Mouse (Mus musculus) neural tube, embryonic 12.5 days (tissue): ENCODE measurements around the gene Spag7. TPM values are rescaled to one million over a fixed set of nuclear protein-coding genes. Genes with fewer than 3 reads are reported as not detected.

Experiments used
- ATAC-seq: fragments of 200-750 bp; cut with Nextera tagmentation; 2 replicates; pipeline ENCODE4 v1.8.0; 2017; ENCODE audit warnings: low read depth, mild to moderate bottlenecking, moderate TSS enrichment, moderate library complexity; ENCODE audit not compliant: low FRiP score
- H3K27ac ChIP-seq: fragments of 300-500 bp; sonication (generic); 2 replicates; pipeline ENCODE4 v1.5.1; 2016
- H3K27me3 ChIP-seq: fragments of 300-500 bp; sonication (generic); replicated peaks from 2 replicates; pipeline ENCODE4 v1.6.1; 2016; ENCODE audit warnings: mild to moderate bottlenecking
- H3K36me3 ChIP-seq: fragments of 300-500 bp; sonication (generic); 2 replicates; pipeline ENCODE4 v1.6.1; 2016; ENCODE audit warnings: mild to moderate bottlenecking
- H3K4me1 ChIP-seq: fragments of 300-500 bp; sonication (generic); 2 replicates; pipeline ENCODE4 v1.6.1; 2016
- H3K4me2 ChIP-seq: fragments of 300-500 bp; sonication (generic); replicated peaks from 2 replicates; pipeline ENCODE4 v1.6.1; 2016; ENCODE audit warnings: mild to moderate bottlenecking
- H3K4me3 ChIP-seq: fragments of 300-500 bp; sonication (generic); 2 replicates; pipeline ENCODE4 v1.5.1; 2016
- H3K9ac ChIP-seq: fragments of 300-500 bp; sonication (generic); 2 replicates; pipeline ENCODE4 v1.6.1; 2016; ENCODE audit warnings: mild to moderate bottlenecking
- H3K9me3 ChIP-seq: fragments of 300-500 bp; sonication (generic); 2 replicates; pipeline ENCODE4 v1.6.1; 2016; ENCODE audit warnings: mild to moderate bottlenecking
- WGBS: fragments of 180-500 bp; shearing (Covaris S2); methylation state at CpG from one replicate; pipeline ENCODE4 v1.1.7; 2016; 5-methylcytosine and 5-hydroxymethylcytosine counted together
- polyA plus RNA-seq: library from polyadenylated mRNA; unstranded; fragments of >200 nt; fragmentation: Nextera tagmentation; extraction: Ambion mirVana; gene quantifications from 2 replicates; pipeline ENCODE4 v1.2.1, GENCODE M21; 2016

Spag7 gene
- polyA plus RNA-seq, 1 experiment from 2014 or later = 154 TPM

DNA sequence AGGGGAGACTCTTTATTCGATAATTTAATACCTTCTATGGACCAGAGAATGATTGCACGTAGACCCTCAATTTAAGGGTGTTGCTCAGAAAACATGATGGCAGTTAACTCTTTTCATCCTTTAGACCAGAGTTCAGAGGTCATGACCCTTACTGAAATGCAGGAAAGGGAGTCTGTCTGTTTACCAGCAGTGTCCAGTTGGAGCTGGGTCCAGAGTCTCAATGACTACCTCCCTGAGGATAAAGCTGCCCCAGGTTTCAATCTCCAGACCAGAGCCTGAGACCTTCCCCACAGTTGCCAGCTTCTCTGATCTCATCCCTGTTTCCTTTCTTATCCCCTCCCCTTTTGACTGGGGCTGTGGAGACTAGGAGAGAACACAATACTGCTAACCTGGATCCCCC lies 9.4 kb upstream of the Spag7 start:
- Histone ChIP-seq H3K4me3 (no peak overlapping the region), H3K4me2 (no peak overlapping the region), H3K27ac (no peak overlapping the region), H3K36me3 (peaks cover 50% of the 10 kb centered on the region), H3K4me1 (peaks cover 11% of the 10 kb centered on the region), H3K9me3 (no peaks in the 10 kb centered on the region), H3K27me3 (no peaks in the 10 kb centered on the region), H3K9ac (no peak overlapping the region)
- 67% methylated on average over 2 of the region's 2 CpGs for WGBS
- no peak for ATAC-seq

DNA sequence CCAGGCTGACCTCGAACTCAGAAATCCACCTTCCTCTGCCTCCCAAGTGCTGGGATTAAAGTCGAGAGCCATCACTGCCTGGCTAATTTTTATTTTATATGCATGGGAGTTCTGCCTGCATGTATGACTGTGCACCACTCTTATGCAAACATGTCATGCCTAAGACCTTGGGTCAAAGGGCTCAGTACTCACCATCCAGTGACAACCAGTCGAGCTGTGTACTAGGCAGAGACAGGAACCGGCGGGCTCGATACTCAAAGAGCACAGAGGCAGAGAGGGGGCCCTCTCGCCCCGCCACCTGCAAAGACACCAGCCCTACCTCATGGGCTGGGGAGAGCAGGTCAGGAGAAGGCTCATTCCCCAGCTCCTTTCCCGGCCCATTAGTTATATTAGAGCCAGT lies 8.9 kb upstream of the Spag7 start:
- no peaks in the 10 kb centered on the region for H3K9me3 ChIP-seq
- H3K27ac ChIP-seq = no peak overlapping the region
- H3K4me3 ChIP-seq = no peak overlapping the region
- 87% methylated on average over 9 of the region's 9 CpGs for WGBS
- H3K4me1 ChIP-seq = peaks cover 11% of the 10 kb centered on the region
- no peak overlapping the region for H3K4me2 ChIP-seq
- no peaks in the 10 kb centered on the region for H3K27me3 ChIP-seq
- ATAC-seq = no peak
- peaks cover 46% of the 10 kb centered on the region for H3K36me3 ChIP-seq
- no peak overlapping the region for H3K9ac ChIP-seq

DNA sequence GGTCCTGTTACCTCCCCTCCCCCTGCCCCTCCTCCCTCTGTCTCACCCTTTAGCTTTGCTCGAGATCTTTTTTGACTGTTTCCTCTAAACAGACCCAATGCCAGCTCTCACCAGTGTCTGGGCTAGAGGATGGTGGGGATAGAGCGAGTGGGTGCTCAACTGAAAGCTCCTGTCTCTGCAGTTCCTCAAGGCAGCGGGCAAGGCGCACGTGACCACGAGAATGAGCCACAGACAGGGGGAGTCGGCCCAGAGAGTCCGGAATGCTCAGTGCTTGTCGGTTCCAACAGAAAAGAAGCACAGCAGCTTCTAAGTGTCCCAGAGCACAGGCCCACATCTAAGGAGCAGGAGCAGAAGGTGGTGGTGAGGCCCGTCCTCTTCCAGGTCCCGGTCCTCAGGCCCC lies 5.3 kb upstream of the Spag7 start:
- peaks cover 18% of the 10 kb centered on the region for H3K4me1 ChIP-seq
- no peak overlapping the region for H3K4me2 ChIP-seq
- H3K36me3 ChIP-seq = peaks cover 32% of the 10 kb centered on the region
- H3K27ac ChIP-seq = no peak overlapping the region
- WGBS = 78% methylated on average over 11 of the region's 11 CpGs
- H3K27me3 ChIP-seq = no peaks in the 10 kb centered on the region
- no peak overlapping the region for H3K9ac ChIP-seq
- H3K9me3 ChIP-seq = no peaks in the 10 kb centered on the region
- H3K4me3 ChIP-seq = no peak overlapping the region
- ATAC-seq = no peak

DNA sequence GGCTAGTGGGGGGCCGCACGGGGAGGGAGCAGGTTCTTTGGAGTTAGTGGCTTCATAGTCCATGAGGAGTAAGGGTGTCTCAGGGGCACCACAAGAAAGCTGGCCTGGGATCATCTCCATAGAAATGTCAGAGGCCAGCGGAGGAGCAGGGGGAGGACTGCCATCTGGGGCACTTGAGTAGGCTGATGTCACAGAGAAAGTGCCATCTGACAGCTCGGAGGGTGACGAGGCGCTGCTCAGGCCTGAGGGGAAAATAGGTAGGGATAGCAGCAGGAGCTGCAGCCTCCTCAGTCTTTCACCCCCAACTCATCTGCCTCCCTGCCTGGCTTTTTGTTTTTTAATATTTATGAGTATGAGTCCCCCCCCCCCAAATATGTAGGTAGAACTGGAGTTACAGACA lies 4.8 kb upstream of the Spag7 start:
- Histone ChIP-seq H3K4me2 (no peak overlapping the region), H3K9me3 (no peaks in the 10 kb centered on the region), H3K27ac (no peak overlapping the region), H3K27me3 (no peaks in the 10 kb centered on the region), H3K36me3 (peaks cover 32% of the 10 kb centered on the region), H3K4me3 (no peak overlapping the region), H3K9ac (no peak overlapping the region), H3K4me1 (peaks cover 18% of the 10 kb centered on the region)
- WGBS = 64% methylated on average over 6 of the region's 6 CpGs
- no peak for ATAC-seq

DNA sequence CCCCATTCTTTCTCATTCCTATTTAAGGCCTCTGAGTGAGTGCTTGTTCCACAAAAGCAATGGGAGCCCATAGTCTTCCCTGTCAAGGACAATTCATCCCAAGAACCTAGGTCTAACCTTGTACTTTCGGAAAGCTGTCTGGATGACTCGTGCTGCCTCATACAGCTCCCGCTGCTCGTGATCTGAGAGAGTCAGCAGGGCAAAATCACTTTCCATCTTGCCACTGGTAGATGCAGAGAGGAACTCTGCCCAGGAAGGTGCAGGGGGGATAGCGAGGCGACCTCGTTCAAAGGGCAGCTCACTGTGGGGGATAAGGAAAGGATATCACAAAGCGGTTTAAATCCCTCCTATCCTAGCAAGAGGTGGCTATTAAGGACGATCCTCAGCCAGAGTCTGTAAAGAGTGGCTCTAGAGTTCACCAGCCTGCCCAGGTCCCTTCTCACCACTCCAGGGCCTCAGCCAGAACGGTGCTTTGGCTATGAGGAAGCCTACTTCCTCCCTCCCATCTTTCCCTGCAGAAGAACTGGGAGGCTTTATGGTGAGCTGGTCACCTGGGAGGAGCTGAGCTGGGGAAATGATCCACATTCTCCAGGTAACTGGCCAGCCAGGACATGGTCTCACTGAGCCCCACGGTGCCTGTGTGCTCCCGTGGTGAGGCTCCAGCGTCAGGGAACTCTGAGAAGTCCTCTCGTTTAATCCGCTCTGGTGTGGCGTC lies 2.3 kb upstream of the Spag7 start:
- no peaks in the 10 kb centered on the region for H3K9me3 ChIP-seq
- peak overlapping the region; percentile 77 for H3K4me2 ChIP-seq
- peaks cover 37% of the 10 kb centered on the region for H3K36me3 ChIP-seq
- no peak for ATAC-seq
- 86% methylated on average over 16 of the region's 16 CpGs for WGBS
- peaks cover 26% of the 10 kb centered on the region for H3K4me1 ChIP-seq
- no peak overlapping the region for H3K27ac ChIP-seq
- H3K27me3 ChIP-seq = no peaks in the 10 kb centered on the region
- 0 out of 2 replicates have a peak overlapping the region, but pooled peaks have one; percentile 5 for H3K9ac ChIP-seq
- H3K4me3 ChIP-seq = no peak overlapping the region

DNA sequence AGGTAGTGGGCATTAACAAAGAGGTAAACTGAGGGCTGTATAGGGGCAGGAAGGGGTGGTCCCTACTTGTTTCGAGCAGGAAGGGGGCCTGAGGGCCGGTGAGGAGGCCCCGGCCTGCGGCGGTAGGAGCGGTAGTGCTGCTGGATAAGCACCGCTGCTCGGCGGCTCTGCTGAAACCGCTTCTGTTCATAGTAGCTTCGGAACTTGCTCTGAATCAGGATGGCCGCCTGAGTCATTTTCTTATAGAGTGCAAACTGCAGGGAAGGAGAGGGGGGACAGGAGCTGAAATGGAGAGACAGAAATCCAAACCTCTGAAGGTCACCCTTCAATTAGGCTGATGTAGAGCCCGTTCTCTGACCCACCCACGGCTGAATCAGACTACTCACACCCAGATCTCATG lies 1.3 kb upstream of the Spag7 start:
- WGBS = 51% methylated on average over 14 of the region's 14 CpGs
- Histone ChIP-seq H3K36me3 (peaks cover 32% of the 10 kb centered on the region), H3K9me3 (no peaks in the 10 kb centered on the region), H3K4me2 (peak overlapping the region; percentile 77), H3K27me3 (no peaks in the 10 kb centered on the region), H3K4me1 (peaks cover 26% of the 10 kb centered on the region), H3K27ac (peak overlapping the region; percentile 89; the same call in 1 of the 2 replicates), H3K4me3 (peak overlapping the region; percentile 57), H3K9ac (peak overlapping the region; percentile 76)
- ATAC-seq = no peak

DNA sequence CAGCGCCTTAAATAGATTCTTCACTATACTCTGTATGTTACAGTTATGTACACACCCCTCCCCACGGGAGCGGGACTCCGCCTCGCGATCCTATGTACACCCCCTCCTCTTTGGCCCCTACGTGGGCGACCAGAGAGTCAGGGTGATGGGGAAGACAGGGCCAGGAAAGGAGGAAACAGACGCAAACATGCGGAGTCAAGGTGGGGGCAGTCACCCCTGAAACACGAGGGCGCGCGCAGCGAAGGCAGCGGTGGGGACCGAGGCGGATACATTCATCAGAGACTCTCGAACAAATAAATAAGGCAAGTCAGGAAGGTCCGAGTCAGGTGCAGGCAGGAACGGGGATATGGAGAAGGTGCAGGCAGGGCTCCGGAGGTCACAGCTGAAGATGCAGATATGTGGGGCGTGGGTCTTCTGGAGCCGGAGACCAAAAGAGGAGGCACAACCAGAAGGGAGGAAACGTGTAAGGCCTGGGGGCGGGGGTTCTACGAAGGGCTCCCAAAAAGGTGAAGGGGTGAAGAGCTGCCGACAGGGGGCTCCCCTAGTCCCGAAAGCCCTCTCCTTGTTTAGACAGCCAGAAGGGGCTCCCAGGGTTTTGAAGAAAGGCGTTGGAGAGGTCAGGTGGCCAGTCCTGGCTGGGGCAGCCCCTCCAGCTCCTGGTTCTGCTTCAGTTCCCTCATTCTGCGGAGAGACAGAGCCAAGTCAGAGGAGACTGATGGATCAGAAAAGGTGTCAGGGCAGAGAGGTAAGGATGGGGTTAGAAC lies 548 bp upstream of the Spag7 start:
- H3K4me1 ChIP-seq = peaks cover 26% of the 10 kb centered on the region
- H3K36me3 ChIP-seq = peaks cover 32% of the 10 kb centered on the region
- H3K4me3 ChIP-seq = peak overlapping the region; percentile 57
- H3K27ac ChIP-seq = peak overlapping the region; percentile 89
- no peaks in the 10 kb centered on the region for H3K9me3 ChIP-seq
- H3K27me3 ChIP-seq = no peaks in the 10 kb centered on the region
- peak overlapping the region; percentile 76 for H3K9ac ChIP-seq
- peak overlapping the region; percentile 77 for H3K4me2 ChIP-seq
- peak; percentile 42 for ATAC-seq
- under 1% methylated on average over 31 of the region's 31 CpGs for WGBS

DNA sequence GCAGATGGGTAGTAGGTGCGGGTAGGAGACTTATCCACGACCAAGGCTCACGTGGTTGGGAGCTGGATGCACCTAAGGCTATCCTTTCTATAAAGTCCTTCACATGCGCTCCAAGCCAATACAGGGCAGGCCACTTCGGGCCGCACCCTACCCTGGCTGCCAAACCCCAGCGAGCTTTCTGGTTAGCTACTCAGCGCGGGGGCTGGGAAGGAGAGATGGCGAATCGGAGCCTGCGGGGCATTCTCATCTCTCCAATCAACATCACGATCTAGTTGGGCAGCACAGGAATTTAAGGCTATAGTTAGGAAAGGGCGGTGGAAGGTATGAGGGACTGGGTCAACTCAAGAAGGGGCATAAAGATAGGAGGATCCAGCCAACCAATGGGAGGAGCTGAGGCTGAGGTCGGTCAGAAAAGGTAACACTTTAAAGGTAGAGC lies 863 bp downstream of the Spag7 start:
- peak overlapping the region; percentile 77 for H3K4me2 ChIP-seq
- peak overlapping the region; percentile 56 for H3K9ac ChIP-seq
- no peaks in the 10 kb centered on the region for H3K9me3 ChIP-seq
- peaks cover 43% of the 10 kb centered on the region for H3K36me3 ChIP-seq
- peak; percentile 41; the same call in 1 of the 2 replicates for ATAC-seq
- peak overlapping the region; percentile 38; the same call in 1 of the 2 replicates for H3K27ac ChIP-seq
- under 1% methylated on average over 15 of the region's 15 CpGs for WGBS
- peaks cover 26% of the 10 kb centered on the region for H3K4me1 ChIP-seq
- no peaks in the 10 kb centered on the region for H3K27me3 ChIP-seq
- H3K4me3 ChIP-seq = peak overlapping the region; percentile 57

DNA sequence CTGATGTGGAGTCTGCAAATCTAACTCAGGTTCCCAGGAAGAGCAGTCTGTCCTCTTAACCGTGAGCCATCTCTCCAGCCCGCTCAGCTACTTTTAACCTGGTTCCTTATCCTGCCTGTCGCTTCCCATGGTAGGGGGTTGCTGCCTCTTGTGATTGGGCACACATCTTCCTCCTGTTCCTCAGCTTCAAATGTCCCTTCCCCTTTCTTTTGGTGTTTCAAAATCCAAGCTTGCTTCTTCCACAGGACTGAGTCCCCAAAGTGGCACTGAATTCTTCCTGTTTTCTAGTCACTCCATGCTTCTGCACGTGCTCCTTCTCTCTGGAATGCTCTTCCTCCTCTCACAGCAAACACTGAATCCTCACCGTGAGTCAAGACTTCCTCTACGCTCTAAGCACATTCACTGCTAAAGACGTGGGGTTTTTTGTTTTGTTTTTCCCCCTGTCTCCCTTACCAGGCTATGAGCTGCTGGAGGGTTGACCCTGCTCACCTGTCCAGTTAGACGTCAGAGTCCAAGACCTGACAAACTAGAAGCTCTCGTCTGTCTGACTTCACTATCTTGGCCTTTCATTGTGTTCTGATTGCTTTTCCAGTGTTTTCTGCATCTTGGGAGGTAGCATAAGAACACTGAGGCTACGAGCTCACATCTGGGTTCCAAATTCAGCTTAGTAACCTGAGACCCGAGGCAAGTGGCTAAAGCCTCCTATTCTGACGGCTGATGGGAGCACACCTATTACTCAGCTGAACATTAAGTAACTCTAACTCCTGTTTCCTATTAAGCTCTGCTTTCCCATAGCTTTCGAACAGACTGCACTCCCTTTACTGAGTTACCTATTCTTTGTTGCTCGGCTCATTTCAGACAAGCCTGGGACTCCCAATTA lies 1.7 kb downstream of the Spag7 start:
- H3K27me3 ChIP-seq = no peaks in the 10 kb centered on the region
- H3K9me3 ChIP-seq = no peaks in the 10 kb centered on the region
- peak overlapping the region; percentile 56; the same call in 1 of the 2 replicates for H3K9ac ChIP-seq
- no peak for ATAC-seq
- 78% methylated on average over 14 of the region's 14 CpGs for WGBS
- no peak overlapping the region for H3K27ac ChIP-seq
- peaks cover 26% of the 10 kb centered on the region for H3K4me1 ChIP-seq
- H3K4me3 ChIP-seq = peak overlapping the region; percentile 57
- H3K4me2 ChIP-seq = peak overlapping the region; percentile 77
- peaks cover 48% of the 10 kb centered on the region for H3K36me3 ChIP-seq

DNA sequence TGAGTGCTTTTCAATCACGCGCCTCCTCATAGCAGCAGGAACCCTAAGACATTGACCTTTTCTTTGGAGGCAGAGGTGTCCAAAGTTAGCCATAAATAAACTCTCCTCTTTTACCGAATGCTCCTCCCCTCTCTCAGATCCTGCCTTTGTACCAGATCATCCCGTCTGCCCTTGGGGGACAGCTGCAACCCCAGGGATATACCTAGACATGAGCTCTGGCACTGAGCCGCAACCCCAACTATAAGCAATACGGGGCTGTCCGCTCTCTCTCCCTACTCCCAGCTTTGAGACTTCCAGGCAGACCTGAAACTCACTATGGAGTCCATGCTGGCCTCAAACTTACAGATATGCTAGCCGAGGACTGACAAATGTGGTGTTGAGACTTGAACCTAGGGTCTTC lies 2.5 kb downstream of the Spag7 start:
- Histone ChIP-seq H3K36me3 (peaks cover 53% of the 10 kb centered on the region), H3K9ac (no peak overlapping the region), H3K27ac (no peak overlapping the region), H3K9me3 (no peaks in the 10 kb centered on the region), H3K27me3 (no peaks in the 10 kb centered on the region), H3K4me1 (peaks cover 25% of the 10 kb centered on the region), H3K4me2 (no peak overlapping the region), H3K4me3 (no peak overlapping the region)
- ATAC-seq = no peak
- WGBS = 93% methylated on average over 8 of the region's 8 CpGs

DNA sequence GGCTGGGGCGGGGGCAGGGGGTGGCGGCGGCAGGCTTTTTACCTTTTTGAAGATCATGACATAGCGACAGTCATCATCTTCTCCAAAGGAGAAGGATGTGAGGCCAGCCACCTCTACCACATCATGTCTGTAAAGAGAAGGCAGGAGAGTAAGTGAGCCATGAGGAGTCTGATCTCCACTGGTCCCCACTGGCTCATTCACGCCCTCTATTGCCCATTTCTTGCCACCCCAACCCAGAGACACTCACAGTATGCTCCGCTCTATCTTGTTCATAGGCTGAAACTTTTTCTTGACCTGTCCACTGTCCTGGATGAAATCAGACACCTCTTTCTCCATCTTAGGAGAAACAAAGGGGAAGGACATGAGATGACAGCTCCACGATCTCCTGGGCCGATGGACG lies 4.5 kb downstream of the Spag7 start:
- H3K9me3 ChIP-seq = no peaks in the 10 kb centered on the region
- H3K9ac ChIP-seq = no peak overlapping the region
- peaks cover 56% of the 10 kb centered on the region for H3K36me3 ChIP-seq
- peaks cover 9% of the 10 kb centered on the region for H3K4me1 ChIP-seq
- 94% methylated on average over 9 of the region's 9 CpGs for WGBS
- ATAC-seq = no peak
- H3K4me2 ChIP-seq = no peak overlapping the region
- H3K27ac ChIP-seq = no peak overlapping the region
- H3K27me3 ChIP-seq = no peaks in the 10 kb centered on the region
- H3K4me3 ChIP-seq = no peak overlapping the region

DNA sequence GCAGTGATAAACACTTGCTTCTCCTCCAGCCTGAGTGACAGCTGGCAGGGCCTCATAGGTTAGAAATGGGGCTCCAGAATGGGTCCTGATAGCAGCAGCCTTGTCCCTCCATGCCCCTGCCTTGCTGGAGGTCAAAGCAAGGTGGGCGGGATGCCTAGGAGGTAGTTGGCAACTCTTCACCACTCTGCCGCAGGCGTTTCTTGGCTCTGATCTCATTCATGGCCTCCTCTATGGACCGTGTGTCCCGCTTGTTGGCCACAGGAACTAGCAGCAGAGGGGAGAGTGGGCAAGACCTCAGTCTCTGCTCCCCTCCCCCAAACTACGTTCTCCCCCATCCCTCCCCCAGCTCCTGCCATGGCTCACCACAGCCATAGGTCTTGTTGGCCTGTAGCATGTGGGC lies 5.3 kb downstream of the Spag7 start:
- H3K27me3 ChIP-seq = no peaks in the 10 kb centered on the region
- H3K9ac ChIP-seq = no peak overlapping the region
- no peak for ATAC-seq
- peaks cover 56% of the 10 kb centered on the region for H3K36me3 ChIP-seq
- 95% methylated on average over 6 of the region's 6 CpGs for WGBS
- no peak overlapping the region for H3K4me2 ChIP-seq
- no peaks in the 10 kb centered on the region for H3K9me3 ChIP-seq
- no peak overlapping the region for H3K27ac ChIP-seq
- H3K4me3 ChIP-seq = no peak overlapping the region
- H3K4me1 ChIP-seq = peaks cover 8% of the 10 kb centered on the region
